Mouse (Mus musculus): ENCODE measurements around the gene B3gnt2. TPM values are rescaled to one million over a fixed set of nuclear protein-coding genes. Genes with fewer than 3 reads are reported as not detected.
A peak's percentile ranks its signal among the peaks of the same experiment; 100 is the strongest.
"Not testable (repeated sequence)": the region's sequence is repeated elsewhere in the genome, so short reads cannot be mapped to it uniquely, and the experiment has no call there.

B3gnt2 gene
- total RNA-seq, 2 experiments from 2014 or later, result 6.5 to 8.3 TPM

GRCm38 (mm10) chr11:22741998-22742626 is 118.6 kb downstream of the B3gnt2 start:
- intact Hi-C loops (cut with DNase I), result no loop called here
- no peak for DNase-seq

DNA sequence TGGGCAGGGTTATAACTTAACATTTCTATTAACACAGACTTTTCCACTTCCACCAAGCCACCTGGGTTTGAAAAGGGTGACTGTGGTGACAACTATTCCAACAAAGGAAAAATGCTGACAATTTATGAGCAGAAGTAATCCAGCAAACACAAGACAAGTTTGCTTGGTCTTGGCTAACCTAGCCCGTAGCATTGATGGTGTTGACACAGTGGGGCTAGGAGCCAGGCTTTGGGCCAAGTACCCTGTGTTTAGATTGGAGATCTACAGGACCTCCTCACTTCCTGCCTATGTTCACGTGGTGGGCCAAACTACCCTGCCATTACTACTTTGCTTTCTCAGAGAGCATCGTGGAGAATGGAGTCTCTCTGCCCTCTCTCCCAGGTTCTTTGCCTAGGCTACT is 119.3 kb downstream of the B3gnt2 start:
- DNase-seq, result no peak
- intact Hi-C loops (cut with DNase I), result no loop called here

DNA sequence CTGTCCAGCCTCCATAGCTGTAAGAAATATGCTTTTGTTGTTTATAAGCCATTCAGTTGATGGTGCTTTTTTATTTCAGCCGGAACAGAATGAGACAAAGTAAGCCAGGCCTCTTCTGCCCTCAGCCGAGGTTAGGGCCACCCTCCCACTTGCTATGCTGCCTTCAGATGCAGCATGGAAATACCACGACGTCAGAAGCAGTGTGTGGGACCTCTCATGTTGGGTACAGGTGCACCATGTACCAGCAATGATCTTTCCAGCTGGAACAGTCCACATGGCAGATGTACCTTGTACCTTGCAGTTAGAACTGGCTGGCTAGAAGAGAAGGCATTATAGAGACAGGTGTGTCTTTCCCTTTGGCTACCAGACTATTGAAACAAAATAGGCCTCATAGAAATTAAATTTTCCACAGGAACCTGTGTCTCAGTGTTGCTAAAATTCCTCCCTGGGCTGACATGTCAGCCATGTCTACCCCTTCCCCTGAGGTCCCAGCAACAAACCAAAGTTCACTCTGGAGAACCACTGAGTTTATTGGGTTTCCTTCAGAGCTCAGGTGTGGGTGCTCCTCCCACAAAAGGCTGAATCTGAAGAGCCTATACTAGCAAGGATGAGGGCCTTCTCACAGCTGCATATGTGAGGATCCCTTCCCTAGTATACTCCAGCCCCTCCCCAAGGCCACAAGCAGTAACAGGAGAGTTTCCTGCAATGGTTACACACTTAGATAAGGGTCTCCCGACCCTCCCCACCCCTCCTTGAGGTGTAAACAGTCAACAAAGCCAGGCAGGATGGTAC is 121.1 kb downstream of the B3gnt2 start:
- intact Hi-C loops (cut with DNase I), result no loop called here
- no peak for DNase-seq

DNA sequence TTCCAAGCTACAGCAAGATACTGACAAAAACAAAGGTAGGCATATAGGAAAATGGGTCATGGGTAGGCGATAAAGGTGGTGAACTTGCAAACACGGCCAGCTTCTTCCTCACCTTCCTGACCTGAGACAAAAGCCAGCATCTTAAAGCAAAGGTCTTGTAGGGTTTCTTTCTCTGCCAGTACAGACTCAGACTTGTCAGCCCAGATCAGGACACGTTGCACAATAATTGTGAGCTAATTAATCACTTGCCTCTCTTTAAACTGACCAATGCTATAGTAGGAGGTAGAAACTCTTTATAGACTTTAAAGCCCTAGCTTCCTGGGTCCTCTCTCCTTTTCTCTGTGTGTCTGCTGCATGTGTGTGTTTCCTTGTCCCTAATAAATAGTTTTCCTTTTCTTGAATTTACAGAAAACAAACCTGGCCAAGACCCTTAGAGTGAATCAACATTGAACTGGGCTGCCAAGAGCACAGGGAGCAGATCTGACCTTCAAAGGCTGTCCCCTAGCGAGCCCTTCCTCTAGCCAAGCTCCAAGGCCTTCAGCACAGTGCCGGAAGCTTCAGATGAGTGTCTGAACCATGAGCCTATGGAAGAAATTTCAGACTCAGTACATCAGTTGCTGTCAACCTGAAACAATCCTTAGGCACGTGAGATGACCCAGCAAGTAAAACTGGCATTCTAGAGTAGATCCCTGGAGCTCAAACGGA is 124.1 kb downstream of the B3gnt2 start:
- no peak for DNase-seq
- intact Hi-C loops (cut with DNase I), result no loop called here

- DNase-seq; intact Hi-C loops (cut with DNase I): not testable (repeated sequence)
Observed at GRCm38 (mm10) chr11:22735128-22735527, 125.6 kb downstream of the B3gnt2 start.

- no peak for DNase-seq
- intact Hi-C loops (cut with DNase I), result no loop called here
Observed at GRCm38 (mm10) chr11:22733936-22734335, 126.8 kb downstream of the B3gnt2 start.

DNA sequence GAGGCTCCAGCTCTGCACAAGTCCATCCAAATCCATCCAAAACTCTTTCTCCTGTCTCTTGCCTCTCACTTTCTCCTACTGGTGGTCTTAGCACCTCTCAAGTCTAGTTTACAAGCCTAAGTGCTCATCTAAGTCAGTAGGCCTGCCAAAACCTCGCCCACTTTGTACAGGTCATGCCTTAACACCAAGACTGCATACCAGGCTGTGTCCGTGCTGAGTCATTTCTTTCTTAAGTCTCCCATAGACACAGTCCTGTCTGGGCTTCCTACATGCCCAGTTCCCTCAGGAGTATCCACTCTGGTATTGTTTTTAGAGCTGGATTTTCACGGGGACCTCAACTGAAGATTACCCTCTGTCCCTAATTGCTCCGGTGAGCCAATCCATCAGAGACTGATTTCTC is 127.9 kb downstream of the B3gnt2 start:
- intact Hi-C loops (cut with DNase I), result no loop called here
- no peak for DNase-seq

GRCm38 (mm10) chr11:22723096-22723495 is 137.7 kb downstream of the B3gnt2 start:
- intact Hi-C loops (cut with DNase I), result no loop called here

GRCm38 (mm10) chr11:22720096-22720495 is 140.7 kb downstream of the B3gnt2 start:
- intact Hi-C loops (cut with DNase I), result no loop called here
- no peak for DNase-seq

More at GRCm38 (mm10) chr11:22723096-22723495, 137.7 kb downstream of the B3gnt2 start:
- no peak for DNase-seq

- intact Hi-C loops (cut with DNase I), result no loop called here
- DNase-seq, result peak; percentile 12 to 30
Observed at GRCm38 (mm10) chr11:22719570-22719969, 141.2 kb downstream of the B3gnt2 start.

DNA sequence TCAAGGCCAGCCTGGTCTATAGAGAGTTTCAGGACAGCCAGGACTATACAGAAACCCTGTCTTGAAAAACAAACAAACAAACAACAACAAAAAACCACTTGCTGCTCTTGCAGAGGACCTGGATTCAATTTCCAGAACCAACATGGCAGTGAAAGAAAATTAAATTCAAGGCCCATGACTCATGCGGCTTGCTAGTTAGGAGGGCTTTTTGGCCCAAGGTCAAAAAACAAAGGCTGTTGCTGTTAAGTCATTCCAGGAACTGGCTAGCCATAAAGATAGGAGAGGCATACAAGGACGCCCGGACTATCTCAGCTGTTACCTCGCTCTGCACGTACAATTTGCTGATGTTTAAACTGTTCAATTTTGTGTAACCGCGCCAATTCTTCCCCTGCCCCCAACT is 142.7 kb downstream of the B3gnt2 start:
- no peak for DNase-seq
- intact Hi-C loops (cut with DNase I), result no loop called here

DNA sequence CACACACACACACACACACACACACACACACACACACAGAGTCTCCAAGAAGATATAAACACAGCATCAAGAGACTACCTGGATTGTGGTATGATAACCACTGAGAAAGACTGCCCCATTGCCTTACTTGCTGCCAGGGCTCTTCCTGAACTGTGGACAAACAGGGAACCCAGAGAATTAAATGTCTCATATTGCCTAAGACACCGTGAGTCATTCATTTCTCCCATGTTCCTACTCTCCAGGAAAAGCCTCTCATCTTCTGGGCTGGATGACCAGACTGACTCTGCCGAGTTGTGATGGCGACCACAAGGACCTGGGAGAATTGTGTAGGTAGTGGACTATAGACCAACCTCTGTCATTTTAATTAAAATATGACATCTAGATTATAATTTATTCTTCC is 149.4 kb downstream of the B3gnt2 start:
- no peak for DNase-seq
- intact Hi-C loops (cut with DNase I), result no loop called here

DNA sequence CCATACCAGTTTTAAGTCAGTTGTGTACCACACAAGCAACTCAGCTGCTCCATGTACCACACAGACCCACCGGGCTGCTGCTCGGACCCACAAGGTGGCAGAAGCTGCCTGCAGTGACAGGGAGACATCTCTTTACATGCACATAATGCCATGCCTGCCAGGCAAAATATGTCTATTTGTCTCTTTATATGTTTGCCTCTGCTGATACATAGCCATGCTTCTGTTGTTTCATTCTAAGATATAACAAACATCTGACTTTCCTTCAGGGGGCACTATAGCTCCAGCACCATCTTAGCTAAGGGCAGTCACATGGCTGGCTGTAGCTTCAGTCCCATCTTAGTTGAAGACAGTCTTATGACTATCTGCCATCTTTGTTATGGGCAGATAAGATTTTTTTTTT is 150.2 kb downstream of the B3gnt2 start:
- intact Hi-C loops (cut with DNase I), result no loop called here

More for the DNA sequence above, 150.2 kb downstream of the B3gnt2 start:
- peak in 1 of 2 experiments; percentile 18 for DNase-seq

Other genes with a start within 250 kb of the B3gnt2 start
- gene Zrsr1, start 111.0 kb upstream of the B3gnt2 start, total RNA-seq (2021), result 10 to 100 TPM in 1 of 2 experiments, 1 to 10 TPM in 1; 8.8 to 10.1 TPM
- 10 to 100 TPM in 1 of 2 experiments, 1 to 10 TPM in 1; 8.5 to 10.8 TPM for gene Gm28048, start 121.1 kb upstream of the B3gnt2 start, total RNA-seq (2021)
- gene Commd1, start 121.4 kb upstream of the B3gnt2 start, total RNA-seq (2021), result 100 to 1,000 TPM; 179 to 180 TPM
- 100 to 1,000 TPM; 134 to 139 TPM for gene Cct4, start 129.6 kb upstream of the B3gnt2 start, total RNA-seq (2021)
- 1 to 10 TPM; 2.0 TPM for gene Fam161a, start 146.6 kb upstream of the B3gnt2 start, total RNA-seq (2021)